Mouse (Mus musculus) urinary bladder, postnatal 10 days (tissue): Measurements from ENCODE around the gene Fgfr2.
A peak's percentile ranks its signal among the peaks of the same experiment; 100 is the strongest.
"Not testable (repeated sequence)": the region's sequence is repeated elsewhere in the genome, so short reads cannot be mapped to it uniquely, and the experiment has no call there.

ENCODE experiments used
- DNase-seq: peaks from one replicate; pipeline ENCODE4 v3.0.0; 2022; ENCODE audit warnings: low spot score

Gene Fgfr2

GRCm38 (mm10) chr7:132574646-132575045, 548.5 kb downstream of the Fgfr2 start:
- DNase-seq: no peak

DNA sequence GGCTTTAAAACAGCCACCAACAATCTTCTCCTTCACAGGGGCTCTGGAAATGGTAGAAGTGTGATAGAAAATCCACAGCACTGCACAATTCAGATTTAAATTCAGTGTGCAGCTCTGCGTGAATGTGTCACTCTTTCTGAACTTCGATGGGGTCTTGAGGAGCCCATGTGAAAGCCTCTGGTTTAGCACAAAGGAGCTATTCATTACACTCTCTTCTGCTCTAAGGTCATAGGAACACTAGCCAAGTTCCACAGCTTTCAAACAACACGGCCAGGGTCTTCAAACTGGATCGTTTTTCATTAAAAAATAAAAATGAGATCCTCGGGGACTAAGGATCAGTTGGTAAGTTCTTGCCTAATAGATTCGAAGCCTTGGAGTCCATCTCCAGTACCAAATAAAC, 549.9 kb downstream of the Fgfr2 start:
- no peak for DNase-seq

GRCm38 (mm10) chr7:132572738-132573137, 550.4 kb downstream of the Fgfr2 start:
- DNase-seq: no peak

DNA sequence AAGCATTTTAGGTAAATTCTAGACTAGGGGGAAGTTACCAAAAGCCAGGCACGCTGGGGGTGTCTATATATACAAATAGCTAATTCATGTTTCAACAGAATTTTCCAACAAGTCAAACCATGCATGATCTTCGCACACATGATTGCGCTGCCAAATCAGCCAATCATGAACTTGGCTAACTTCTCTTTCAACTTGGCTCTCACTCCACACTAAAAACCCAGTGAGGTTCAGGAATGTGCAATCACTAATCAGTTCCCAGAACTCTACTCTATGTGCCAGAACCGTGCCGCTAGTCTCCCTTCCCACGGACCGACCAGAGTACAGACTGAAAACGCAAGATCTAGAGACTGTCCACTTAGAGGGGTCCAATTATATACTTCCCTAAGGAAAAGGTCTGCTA, 551.7 kb downstream of the Fgfr2 start:
- no peak for DNase-seq

DNA sequence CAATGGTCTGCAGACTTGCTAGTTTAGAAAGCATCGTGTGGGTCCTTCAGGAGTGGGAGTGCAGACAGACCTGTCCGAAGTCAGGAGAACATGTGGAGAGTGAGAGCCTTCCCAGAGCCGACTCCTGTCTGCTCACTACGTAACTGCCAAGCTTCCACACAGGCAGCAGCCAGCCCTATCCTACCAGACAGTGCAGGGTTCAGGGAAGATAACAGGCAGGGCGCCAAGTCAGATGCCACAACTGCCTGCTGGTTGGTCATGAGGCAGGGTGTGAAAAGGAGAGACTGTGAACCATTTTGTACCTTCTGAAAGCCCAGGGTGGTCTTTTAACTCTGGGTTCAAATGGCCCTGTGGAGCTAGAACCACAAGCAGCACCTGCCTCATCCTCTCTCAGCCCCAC, 553.1 kb downstream of the Fgfr2 start:
- no peak for DNase-seq

DNA sequence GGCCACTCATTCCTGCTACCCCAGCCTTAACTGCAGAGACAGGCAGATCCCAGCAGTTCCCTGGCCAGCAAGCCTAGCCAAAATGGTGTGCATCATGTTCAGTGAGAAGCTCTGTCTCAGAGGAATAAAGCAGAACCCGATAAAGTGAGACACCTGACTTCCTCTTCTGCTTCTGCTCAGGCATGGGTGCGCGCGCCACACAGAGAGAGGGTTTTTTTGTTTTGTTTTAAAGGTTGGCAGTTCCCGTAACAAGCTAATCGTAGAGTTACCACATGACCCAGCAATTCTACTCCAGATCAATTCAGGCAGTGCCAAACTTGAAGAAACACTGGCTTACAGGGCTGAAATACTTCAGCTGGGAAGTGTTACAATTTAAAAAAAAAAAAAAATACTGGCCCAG, 554.3 kb downstream of the Fgfr2 start:
- no peak for DNase-seq

DNA sequence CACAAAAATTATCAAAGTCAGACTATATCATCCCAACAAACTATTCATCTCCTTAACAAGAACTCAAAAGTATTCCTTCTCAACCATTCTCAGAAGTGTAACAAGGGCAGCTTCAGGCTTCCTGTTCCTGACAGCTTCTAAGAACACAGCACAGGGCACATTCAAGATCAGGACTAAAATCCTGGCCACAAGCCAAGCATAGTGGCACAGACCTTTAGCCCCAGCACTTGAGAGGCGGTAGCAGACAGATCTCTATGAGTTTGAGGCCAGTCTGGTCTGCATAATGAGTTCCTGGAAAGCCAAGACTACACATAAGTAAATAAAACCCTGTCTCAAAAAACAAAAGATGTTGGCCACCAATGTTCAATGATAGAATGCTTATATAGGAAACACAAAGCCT, 557.3 kb downstream of the Fgfr2 start:
- no peak for DNase-seq

GRCm38 (mm10) chr7:132559138-132559766, 563.9 kb downstream of the Fgfr2 start:
- DNase-seq: no peak

DNA sequence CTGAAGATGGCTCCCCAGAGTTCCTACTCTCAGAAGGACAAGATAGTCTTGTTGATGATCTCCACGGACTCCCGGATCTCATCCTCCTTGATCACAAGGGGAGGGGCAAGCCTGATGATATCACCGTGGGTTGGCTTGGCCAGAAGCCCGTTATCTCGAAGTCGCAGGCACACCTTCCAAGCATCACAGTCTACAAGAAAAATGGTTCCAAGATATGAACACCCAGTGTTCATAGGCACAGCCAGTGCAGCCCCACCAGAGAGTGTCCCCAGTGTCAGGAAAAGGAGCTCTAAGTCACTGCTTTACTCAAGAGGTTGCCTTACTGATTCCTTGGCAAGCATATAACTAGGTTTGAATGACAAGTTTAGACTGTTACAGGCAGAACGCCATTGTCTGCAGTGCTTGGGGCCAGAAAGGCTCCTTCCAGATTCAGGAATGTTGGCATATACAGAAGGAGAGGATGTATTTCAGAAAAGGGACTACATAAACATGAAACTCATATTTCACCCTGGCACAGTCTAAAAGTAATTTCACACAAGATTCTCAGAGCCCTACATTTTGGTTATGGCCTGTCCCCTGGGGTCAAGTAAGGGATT, 564.9 kb downstream of the Fgfr2 start:
- DNase-seq: no peak

GRCm38 (mm10) chr7:132556575-132556974, 566.6 kb downstream of the Fgfr2 start:
- DNase-seq: no peak

DNA sequence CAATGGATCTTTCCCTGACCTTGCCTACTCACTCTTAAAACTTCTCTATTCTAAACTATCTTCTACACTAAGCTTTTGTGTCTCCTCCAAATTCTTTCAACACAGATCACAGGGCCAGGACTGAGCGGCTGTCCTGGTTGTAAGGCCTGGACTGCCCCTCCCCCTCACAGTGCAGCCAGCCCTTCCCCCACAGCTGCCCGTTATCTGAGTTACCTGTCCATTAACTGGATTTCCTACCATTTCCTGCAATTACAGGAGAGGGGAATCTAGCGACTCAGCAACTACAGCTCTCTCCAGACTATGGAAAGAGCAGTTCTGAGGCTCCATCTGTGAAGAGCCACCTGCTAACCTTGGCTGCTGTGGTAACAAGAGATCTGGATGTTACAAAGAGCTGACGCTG, 567.2 kb downstream of the Fgfr2 start:
- no peak for DNase-seq

DNA sequence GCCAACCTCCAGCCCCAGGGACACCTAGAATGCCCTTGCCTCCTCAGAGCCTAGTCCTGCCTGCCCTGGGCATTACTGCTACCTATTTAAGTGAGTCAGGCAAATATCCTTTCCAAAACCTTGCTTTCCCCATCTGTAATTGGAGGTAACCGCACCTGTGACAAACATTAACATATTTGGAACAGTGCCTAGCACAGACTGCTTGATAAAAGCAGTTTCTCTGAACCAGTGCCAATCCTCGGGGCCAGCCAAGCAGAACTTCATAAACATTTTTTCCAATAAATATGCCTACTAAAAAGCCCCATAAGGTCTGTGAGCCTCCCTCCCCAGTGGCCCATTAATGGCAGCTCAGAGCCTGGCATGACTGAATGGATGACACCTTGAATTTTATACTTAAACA, 569.1 kb downstream of the Fgfr2 start:
- no peak for DNase-seq

- peak; percentile 85 for DNase-seq
These were observed 571.6 kb downstream of the Fgfr2 start for GRCm38 (mm10) chr7:132551351-132552126.

GRCm38 (mm10) chr7:132547126-132547525, 576.0 kb downstream of the Fgfr2 start:
- DNase-seq: no peak

- DNase-seq: no peak
These were observed 580.7 kb downstream of the Fgfr2 start for GRCm38 (mm10) chr7:132542427-132542826.

- DNase-seq: no peak
These were observed 581.6 kb downstream of the Fgfr2 start for GRCm38 (mm10) chr7:132541566-132541965.

DNA sequence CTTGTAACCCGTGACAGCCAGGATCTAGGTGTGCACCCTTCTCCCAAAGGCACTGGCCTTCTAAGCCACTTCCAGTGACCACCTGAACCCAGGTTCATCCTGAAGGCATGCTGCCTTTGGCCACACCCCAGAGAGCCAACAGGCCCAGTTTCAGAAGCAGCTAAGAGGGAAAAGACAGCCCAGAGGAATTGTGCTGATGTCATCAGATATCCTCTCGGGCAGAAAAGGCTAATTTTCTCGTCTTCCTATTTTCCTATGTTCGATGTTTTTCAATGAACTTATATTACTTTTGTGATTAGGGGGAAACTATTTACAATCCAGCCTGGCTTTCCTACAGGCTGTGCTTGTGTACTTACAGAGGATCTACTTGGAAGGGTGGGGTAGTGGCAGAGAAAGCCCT, 582.6 kb downstream of the Fgfr2 start:
- DNase-seq: no peak

GRCm38 (mm10) chr7:132529206-132529605, 593.9 kb downstream of the Fgfr2 start:
- DNase-seq: no peak

- no peak for DNase-seq
These were observed 609.6 kb downstream of the Fgfr2 start for GRCm38 (mm10) chr7:132513419-132513982.

DNA sequence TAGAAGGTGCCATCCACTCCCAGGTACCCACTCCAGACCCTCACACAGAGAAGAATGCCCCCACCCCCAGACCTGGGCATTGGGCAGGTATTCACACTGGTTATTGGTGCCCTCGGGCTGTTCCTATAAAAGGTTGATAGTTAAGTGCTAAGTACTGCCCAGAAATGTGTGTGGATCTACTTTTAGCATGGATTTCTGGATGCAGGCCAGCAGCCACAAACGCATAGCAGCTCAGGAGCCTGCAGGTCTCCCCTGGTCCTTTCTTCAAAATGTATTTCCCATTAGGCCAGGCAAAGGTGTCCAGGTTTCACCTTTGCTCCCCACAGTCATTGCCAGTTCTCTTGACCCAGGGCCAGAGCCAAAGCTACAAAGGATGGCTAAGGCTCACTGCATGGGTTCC, 614.0 kb downstream of the Fgfr2 start:
- no peak for DNase-seq

DNA sequence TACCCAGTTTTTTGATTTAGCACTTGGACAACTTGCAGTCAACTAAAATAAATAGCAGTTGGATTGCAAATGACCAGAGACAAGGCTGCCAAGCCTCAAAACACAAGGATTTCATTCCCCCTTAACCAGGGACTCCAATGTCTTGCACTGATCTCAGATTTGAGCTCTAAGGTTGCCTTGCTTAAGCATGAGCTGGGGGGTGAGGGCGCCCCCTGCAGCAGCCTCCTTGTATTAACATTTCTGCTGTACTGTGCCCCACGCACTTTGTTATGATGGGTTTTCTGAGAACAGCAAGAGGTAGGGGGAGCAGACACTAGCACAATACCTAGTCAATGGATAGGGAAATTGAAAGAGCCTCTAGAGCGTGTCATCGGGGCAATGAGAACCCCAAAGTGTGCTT, 615.8 kb downstream of the Fgfr2 start:
- no peak for DNase-seq

GRCm38 (mm10) chr7:132506226-132506625, 616.9 kb downstream of the Fgfr2 start:
- no peak for DNase-seq

- DNase-seq: not testable (repeated sequence)
These were observed 620.7 kb downstream of the Fgfr2 start for GRCm38 (mm10) chr7:132502445-132502844.
